Mouse (Mus musculus): ENCODE results near the gene Nelfcd.

Gene Nelfcd

DNA sequence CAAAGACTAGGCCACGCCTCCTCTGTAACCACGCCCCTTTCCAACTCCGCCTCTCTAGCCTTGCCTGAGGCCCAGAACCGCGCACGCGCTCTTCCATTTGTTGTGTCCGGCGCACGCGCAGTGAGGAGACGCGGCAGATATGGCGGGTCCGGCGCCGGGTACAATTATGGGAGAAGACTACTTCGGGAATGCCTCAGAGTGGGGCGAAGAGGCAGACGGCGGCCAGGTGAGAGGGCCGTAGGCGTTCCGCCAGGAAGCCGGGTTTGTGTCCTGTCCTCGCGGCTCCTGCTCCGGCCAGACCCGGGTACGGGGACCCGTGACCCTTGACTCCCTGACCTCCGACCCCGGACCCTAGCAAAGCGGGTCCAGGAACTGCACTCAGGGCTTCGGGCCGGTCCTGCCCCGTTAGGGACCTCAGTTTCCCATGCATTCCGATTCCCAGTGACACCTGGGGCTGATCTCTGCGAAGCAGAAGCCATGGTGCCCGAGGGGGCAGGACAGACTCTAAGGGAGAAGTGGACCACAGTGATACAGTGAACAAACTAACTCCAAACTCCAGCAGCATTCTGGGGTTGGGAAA, at the start of gene Nelfcd:
TSS of gene Nelfcd (plus strand) at position 74 of the 580 bp plus-strand sequence.
- DNase-seq (ENCODE audit: low spot score in 2 of 2) = peak; percentile 88 to 92

DNA sequence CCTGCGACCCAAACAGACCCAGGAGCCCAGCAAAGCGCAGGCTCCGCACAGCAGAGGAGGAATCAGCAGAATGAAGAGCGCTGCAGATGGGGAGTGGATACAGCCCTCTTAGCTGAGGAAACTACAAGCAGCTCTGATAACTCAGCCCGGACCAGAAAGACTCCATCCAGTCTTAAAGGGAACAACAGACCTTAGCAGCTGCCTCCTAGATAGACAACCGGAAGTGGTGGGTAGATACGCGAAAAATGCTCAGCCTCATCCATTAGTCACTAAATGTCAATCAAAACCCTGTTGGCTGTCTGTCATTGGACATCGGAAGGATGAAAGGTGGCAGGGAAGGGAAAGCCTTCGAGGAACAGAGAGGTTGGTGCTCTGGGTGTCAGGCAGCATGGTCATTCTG, 49.0 kb upstream of the Nelfcd start:
- no peak for DNase-seq (ENCODE audit: low spot score in 2 of 2)

DNA sequence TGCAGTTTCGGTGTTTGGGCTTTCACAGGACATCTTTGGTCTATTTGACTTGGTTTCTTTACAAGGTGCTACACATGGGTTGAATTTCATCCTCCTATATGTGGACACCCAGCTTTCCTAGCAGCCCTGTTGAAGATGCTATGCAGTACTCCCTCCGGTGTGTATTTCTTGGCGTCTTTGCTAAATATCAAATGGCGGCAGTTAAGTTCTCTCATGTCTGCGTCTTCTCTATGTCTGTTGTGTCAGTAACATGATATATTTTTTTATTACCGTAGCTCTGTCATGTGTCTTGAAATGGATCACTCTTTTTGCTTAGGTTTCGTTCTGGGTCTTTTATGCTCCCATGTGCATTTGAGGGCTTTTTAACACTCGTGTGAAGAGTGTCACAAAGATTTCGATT, 34.6 kb upstream of the Nelfcd start:
- DNase-seq (ENCODE audit: low spot score in 2 of 2) = no peak

DNA sequence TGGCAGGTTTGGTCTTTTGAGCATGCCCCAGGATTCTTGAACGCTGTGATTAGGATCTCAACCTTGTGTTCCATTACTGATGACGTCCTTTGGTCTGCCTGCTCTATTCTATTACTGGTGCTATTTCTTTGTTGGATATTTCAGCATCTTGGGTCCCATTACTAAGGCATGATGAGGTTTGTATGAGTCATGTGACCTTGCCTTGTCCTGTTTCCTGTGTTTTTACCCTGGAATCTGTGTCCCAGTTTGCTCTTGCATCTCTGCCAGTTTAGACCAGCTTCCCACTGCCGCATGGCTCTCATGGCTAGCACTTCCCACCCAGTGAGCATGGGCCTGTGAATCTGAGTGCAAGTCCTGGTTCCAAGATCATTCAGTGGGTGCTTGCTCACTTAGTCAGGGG, 23.7 kb upstream of the Nelfcd start:
- DNase-seq (ENCODE audit: low spot score in 2 of 2) = no peak

DNA sequence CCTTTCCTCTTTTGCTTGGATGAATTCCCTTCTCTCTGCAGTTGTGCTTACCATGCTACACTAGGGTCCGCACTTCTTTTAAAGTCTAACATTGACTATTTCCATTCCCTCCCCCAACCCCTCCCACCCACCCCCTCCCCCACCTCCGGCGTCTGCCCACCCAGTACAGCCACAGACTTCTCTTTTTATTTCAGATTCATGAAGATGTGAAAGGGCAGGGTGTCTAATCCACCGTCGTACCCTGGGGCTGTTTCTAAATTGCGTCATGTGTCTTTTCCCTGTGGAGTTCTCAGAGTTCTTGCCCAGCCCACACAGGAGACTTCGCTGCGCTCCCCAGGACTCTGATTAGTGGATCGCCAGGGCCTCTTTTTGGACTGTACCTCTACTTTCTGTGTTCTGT, 23.1 kb upstream of the Nelfcd start:
- no peak for DNase-seq (ENCODE audit: low spot score in 2 of 2)

DNA sequence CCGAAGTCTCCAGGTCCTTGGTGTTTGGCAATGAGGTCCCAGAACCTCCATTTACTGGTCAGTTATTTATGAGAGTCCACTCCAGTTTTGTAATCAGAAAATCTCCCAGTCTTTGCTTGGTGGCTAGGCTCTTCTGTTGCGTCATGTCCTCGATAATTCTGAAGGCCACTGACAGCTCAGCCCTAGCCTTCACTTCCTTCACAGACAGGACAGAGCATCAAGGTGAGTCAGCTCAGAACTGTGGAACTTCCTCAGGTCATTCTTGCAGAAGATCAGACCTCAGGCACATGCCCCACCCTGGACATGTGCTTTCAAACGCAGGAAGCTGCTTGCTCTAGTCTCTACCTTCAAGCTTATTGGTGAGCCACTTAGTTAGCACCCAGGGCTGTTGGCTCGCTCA, 22.2 kb upstream of the Nelfcd start:
- no peak for DNase-seq (ENCODE audit: low spot score in 2 of 2)

DNA sequence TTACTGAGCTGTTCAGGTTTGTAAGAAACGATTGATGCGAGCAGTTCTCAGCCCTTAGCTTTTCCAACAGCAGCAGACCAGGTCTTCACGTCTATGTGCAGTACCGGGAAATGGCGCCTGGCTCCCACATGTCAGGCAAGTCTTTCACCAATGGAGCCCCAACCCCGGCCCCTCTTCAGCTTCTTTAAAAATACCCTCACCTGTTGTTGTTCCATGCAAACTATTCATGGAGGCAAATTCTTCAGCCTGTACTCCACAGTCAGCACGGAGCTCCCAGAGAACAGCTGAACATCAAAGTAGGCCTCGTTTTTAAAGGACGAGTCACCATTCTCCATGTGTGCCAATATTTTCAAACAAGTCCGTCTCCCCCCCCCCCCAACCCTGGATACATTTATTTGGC, 19.0 kb upstream of the Nelfcd start:
- DNase-seq (ENCODE audit: low spot score in 2 of 2) = no peak

DNA sequence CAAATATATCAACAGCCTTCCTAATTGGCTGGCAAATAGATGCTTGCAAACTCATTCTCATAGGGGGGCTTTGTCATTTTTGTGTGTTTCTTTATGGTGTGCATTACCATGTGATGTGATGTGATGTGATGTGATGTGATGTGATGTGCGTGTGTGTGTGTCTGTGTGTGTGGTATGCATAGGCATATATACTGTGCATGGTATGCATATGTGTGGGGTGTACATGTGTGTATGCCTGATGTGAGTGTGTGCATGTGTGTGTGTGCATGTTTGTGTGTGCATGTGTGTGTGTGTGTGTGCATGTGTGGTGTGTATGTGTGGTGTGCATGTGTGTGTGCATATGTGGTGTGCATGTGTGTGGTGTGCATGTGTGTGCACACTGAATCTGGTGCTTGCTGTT, 18.5 kb upstream of the Nelfcd start:
- no peak for DNase-seq (ENCODE audit: low spot score in 2 of 2)

DNA sequence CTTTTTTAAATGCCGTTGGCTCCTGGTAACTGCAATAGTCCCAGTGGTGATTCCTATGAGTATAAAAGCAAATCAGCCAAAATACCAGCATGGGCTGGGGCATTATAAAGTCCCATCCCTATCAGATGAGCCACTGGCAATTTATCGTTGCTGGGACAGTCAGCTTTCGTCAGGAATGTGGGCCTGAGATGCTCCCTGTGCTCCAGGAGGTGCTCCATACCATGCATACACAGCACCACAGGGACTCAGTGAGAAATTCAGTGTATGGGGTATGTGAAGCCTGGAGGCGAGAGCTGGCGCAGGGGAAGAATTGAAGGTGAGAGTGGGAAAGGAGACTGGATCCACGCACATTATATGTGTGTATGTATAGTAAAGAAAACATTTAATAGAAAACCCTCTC, 17.7 kb upstream of the Nelfcd start:
- no peak for DNase-seq (ENCODE audit: low spot score in 2 of 2)

DNA sequence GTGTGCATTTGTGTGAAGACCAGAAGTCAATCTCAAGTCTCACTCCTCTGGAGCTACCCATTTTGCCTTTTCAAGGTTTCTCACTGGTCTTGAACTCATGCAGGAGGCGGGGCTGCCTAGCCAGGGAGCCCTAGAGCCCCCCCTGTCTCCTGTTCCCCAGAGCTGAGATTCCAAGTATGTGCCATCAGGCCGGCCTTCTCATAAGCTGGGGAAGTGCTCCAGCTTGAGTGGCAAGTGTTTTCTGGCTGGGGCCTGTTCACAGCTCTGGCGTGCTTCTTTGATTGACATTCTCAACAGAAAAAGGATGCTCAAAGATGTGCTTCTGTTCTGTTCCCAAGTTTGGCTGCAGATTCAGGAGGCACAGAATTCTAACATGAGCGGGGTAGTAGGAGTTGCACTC, 15.2 kb upstream of the Nelfcd start:
- DNase-seq (ENCODE audit: low spot score in 2 of 2) = no peak

DNA sequence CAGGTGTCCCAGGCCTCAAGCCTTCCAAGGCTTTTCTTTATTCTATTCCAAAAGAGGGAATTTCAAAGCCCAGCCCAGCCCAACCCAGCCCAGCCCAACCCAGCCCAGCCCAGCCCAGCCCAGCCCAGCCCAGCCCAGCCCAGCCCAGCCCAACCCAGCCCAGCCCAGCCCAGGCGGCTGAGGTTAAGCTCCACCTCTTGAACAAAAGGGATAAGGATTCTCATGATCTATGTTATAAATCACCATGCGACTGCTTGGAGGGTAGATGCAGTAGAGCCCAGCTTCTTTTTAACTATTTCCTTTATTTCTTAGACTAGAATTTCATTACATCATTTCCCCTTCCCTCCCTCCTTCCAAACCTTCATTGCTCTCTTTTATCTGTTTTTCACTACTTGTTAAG, 5.4 kb upstream of the Nelfcd start:
- DNase-seq (ENCODE audit: low spot score in 2 of 2) = no peak

DNA sequence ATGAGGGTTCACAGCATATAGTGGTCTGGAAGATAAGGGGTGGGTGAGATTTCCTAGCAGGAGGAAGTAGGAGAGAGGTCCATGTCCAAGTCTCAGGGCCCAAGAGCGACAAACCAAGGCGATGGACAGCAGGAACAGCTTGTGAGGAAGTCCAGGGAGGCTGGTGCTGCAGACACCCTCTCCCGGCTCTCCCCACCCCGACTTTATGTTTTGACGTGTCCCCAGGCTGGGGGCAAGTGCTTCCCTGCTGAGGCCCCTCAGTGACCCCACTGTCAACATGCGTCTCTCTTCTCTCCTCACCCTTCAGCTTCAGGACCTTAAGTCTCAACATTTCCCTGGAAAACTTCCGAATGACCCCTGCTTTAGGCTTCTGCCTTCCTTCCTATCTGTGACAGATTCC, 2.5 kb upstream of the Nelfcd start:
- DNase-seq (ENCODE audit: low spot score in 2 of 2) = no peak

DNA sequence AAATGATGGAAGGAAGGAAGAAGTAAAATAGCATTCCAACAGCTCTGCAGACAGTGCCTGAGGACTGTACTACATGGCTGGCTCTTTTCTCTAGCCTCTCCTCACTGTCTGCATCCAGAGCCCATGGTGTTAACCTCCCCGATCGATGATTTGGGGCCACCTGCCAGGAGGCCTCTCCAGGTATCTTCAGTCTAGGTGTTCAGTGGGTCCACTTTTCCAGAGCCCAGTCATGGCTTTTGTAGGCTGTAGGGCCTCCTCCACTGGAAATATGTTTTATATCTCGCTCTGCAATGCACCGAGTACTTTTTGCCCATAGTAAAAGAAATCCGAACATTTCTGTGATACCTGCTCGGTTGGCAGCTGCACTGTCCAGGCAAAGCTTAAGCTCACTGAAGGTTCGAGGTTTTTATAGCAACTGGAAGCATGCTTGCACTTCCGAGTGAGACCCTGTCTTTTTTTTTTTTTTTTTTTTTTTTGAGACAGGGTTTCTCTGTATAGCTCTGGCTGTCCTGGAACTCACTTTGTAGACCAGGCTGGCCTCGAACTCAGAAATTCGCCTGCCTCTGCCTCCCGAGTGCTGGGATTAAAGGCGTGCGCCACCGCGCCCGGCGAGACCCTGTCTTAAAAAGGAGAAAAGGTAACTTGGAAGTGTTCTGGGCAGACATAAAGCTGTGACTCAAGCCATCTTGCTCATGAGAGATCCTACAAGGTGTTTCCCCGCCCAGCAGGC, 438 bp upstream of the Nelfcd start:
- DNase-seq (ENCODE audit: low spot score in 2 of 2) = no peak

DNA sequence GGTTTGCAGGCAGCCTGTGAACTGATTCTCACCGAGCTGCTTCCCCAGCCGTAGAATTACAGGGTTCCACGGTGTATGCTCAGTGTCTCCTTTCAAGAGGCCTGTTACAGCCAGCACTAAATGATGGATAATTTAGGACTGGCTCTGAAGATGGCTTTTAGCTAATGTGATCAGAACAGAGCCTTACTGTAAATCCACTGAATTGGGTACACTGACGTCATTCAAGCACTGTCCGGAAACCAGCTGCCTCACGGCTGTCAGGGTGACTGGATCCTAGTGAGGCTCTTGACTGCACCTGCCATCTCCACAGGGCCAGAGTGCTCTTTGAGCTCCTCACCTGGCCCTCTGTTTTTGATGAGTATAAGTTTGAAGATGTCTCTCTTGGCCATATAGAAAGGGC, 5.5 kb downstream of the Nelfcd start:
- DNase-seq (ENCODE audit: low spot score in 2 of 2) = no peak

DNA sequence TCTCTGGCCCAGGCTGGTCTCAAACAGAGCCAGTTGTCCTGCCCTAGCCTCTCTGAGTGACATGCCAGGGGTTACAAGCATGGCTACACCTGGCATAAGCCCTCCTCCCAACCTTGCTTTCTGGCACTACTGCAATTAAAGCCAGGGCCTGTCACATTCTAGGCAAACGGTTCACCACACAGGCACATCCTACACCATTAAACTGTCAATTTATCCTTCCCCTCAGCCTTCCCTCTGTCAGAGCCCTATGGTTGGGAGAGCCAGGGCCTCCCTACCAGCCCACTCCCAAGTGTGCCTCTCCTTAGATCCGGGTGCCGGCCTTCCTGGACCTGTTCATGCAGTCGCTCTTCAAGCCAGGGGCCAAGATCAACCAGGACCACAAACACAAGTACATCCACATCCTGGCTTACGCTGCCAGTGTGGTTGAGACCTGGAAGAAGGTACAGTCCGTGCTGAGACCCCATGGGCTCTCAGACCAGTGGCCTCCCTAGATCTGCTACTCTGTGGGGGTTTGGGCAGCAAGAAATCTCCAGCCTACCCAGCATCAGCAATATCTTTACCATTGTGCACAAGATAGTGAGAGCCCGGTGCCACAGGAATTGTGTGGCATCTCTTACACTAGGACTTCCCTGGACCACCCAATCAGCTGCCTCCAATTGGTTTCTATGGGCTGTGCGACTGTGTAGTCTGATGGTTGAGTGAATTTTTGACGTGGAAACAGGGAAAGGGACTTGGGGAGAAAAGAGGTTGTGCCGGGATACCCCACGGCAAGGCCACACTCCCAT, 8.9 kb downstream of the Nelfcd start:
- no peak for DNase-seq (ENCODE audit: low spot score in 2 of 2)

DNA sequence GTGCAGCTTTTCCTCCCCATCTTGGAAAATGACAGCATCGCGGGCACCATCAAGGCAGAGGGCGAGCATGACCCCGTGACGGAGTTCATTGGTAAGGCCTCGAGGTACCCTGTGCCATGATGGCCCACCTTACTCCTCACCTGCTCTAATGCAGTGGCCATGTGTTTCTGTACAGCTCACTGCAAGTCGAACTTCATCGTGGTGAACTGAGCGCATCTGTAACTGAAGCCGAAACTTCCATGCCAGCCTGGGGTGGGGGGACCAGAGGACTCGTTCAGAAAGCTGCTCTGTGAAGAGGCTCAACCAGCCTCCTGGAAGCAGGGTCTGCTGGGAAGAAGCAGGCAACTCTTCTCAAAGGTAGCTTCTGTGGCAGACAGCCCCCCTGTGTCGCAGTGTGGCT, 11.3 kb downstream of the Nelfcd start:
- no peak for DNase-seq (ENCODE audit: low spot score in 2 of 2)

DNA sequence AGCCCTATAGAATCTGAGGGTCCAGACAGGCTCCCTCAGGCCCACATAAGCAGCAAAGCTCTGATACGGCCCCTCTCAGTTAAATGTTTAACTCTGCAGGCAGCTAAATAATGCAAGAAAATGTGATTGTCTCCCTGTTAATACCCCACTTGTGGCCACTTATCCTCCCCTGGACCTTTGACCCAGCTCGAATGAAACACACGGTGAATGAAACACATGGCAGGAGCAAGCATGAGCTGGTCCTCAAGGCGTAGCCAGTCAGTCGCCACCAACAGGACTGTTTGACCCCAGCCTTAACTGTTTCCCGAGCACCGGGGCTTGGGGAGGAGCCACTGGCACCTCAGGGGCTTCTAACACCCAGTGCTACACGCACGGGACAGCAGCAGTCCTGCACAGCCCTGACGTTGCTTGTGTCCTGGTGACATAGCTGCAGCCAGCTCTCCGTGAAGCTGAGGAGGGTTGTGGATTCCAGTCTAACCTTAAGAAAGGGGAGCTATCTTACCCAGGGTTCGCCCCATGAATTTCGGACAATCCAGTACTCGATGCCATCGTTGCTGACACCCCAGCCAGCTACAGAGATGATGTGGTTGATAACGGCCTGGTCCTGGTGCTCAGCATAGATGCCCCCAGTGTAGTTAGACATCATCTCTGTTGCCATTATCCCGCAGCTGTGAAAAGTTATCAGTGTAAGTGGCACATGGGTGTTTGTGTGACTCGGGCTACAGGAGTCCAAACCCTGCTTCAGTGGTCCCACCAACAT, 12.7 kb downstream of the Nelfcd start:
- DNase-seq (ENCODE audit: low spot score in 2 of 2) = no peak

DNA sequence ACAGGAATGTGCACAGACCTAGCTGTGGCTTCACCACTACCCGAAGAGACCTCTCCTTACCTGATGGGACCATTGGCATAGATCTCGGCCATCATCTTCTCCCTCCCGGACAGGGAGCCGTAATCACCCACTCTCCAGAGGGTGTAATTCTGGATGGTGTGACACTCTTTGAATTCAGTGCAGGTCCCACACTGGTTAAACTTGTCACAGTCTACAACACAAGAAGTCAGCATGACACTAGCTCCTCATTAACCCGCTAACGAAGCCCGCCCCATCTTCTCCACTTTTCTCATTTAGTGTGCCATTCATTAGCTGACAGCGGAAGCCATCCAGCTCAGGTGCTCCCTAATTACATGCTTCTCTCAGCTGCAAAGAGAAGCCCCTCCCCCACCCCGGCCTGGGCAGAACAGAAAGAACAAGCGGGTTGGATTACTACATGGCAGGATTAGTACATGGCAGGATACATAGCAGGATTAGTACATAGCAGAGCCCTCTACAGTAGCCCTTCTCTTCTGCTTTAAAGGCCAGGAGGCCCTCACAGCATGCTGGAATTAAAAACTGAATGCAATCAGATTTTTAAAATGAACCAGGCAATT, 13.5 kb downstream of the Nelfcd start:
- DNase-seq (ENCODE audit: low spot score in 2 of 2) = no peak

DNA sequence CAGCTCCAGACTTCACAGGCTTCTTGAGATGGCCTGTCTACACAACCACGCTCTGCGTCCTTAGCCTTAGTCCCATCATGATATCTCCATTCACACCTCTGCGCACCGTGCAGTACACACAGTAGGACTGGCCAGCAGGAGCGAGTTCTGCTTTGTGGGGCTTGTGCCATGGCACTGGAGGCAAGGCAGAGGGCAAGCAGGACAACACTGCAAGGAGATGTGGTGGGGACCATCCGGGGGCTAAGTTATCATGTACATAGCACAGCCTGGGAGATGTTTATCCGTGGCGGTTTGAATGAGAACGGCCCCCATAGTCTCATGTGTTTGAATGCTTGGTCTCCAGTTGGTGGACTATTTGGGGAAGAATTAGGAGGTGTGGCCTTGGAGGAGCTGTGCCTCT, 19.3 kb downstream of the Nelfcd start:
- no peak for DNase-seq (ENCODE audit: low spot score in 2 of 2)

DNA sequence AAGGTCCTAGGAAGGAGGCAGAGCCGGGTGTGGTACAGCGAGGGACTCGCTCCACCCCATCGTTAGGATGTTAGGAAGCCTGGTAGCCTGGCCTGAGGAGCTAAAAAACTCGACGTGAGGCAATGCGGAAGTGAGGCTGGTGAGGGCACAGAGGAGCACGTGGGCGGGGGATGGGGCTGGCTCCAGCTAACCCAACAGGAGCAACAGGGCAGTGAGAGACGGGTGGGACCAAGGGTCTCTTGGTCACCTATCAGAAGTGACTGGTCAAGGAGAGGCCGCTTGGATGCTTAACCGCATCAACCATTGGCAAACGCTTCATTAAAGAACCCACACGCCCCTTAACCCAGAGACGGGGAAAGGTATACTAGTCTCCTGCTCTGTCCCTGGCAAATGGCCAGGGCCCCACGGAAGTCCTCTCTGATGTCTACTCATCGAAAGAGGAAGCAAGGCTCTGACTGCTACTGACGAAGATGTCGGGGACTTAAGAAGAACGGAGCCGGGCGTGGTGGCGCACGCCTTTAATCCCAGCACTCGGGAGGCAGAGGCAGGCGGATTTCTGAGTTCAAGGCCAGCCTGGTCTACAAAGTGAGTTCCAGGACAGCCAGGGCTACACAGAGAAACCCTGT, 20.6 kb downstream of the Nelfcd start:
- DNase-seq (ENCODE audit: low spot score in 2 of 2) = peak in 1 of 2 experiments; percentile 41

DNA sequence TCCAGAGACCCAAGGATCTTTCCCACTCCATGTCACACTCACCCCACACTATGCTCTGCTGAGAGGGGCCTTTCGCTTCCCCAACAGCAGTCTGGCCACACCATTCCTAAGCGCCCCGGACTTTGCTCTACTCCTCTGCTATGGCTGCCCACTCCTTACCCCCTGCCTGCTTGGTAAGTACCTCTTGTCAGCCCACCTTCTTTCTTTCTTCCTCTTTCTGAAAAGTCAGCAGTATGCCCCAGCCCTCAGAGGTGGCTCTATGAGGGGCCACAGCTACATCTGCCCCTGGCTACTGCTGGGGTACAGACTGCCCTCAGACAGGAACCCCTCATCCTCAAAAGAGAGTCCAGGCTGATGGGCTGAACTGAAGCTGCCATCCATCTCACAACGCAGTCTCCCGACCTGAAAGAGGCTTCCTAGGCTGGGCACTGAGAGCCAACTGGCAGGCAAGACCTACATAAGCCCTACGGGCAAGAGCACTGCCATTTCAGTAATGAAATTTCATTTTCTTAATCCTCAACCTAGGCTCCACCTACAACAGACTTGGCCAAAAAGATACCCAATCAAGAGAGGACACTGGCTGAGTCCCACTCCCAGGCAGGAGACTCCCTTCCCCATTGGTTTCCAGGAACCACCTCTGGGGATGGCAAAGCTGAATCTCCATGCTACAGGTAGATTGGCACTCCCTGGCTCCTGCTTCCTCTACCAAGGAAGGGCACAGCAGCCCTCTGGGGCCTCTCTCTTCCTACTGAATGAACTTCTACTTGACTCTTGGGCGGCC, 21.5 kb downstream of the Nelfcd start:
- DNase-seq (ENCODE audit: low spot score in 2 of 2) = no peak
